Mouse (Mus musculus) cerebellum, adult 2 months (tissue): Measurements from ENCODE around the gene Btbd7.

Experiments
- CTCF ChIP-seq: fragments of 200-500 bp; IDR thresholded peaks from 2 replicates; pipeline ENCODE4 v1.5.1; 2011; ENCODE audit warnings: low read depth, mild to moderate bottlenecking, control low read depth, low read length, moderate library complexity, borderline replicate concordance; ENCODE audit not compliant: insufficient read depth
- POLR2A ChIP-seq: fragments of 200-500 bp; IDR thresholded peaks from 2 replicates; pipeline ENCODE4 v1.6.1; 2011; ENCODE audit warnings: low read length, control low read depth, borderline replicate concordance; ENCODE audit not compliant: insufficient read depth

GRCm38 (mm10) chr12:102730798-102731619 lies 147.3 kb downstream of the Btbd7 start:
- TF ChIP-seq CTCF (no peak), POLR2A (no peak)
